19 mouse cellular contexts compared by ENCODE assay signal in the genomic region with DNA sequence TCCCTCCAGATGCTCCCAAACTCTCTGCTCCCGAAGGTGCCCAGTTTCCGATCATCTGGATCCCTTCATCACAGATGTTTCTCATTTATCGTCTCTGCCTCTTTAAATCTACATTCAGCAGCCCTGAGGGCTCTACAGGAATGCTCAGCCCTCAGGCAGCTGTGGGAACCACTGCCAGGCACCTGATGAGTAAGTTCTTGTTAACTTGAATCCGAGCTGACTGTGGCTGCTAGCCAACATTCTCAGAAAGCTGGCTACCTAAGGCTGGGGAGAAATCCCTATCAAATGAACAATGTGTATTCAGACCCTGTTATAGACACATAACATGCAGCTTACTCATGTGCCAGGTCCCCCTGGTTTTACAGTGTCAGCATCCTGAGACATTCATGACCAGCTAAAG. TPM values are rescaled to one million over a fixed set of nuclear protein-coding genes. Genes with fewer than 3 reads are reported as not detected.
DNase-seq lines count a peak whose midpoint lies in the region; ATAC-seq lines count a peak whose summit lies in the region.
"Had no signal": no experiment of that assay in that cellular context is flagged by ENCODE, and none has a peak within 500 bp of the region (broad histone marks: within the 10 kb centered on the region; RNA-seq: fewer than 3 reads in every experiment).

No protein-coding gene starts in this region.

- H3K9ac ChIP-seq in heart, embryonic 14.5 days (ENCODE audit: low read length): no peak overlapping the region
- no peak overlapping the region for H3K9ac ChIP-seq in embryonic facial prominence, embryonic 12.5 days
- no peak overlapping the region for H3K9ac ChIP-seq in limb, embryonic 12.5 days (replicated peaks)
- H3K9ac ChIP-seq: kidney, embryonic 15.5 days; liver, embryonic 13.5 days; midbrain, embryonic 12.5 days had no signal

- H3K4me2 ChIP-seq in heart, embryonic 14.5 days (ENCODE audit: low read length): no peak overlapping the region
- no peak overlapping the region for H3K4me2 ChIP-seq in embryonic facial prominence, embryonic 12.5 days (replicated peaks)
- H3K4me2 ChIP-seq in limb, embryonic 12.5 days: no peak overlapping the region
- H3K4me2 ChIP-seq: kidney, embryonic 15.5 days; liver, embryonic 13.5 days; midbrain, embryonic 12.5 days had no signal

- no peak overlapping the region for H3K4me3 ChIP-seq in heart, embryonic 14.5 days (ENCODE audit: control insufficient read depth in 1 of 2, insufficient read depth in 1 of 2, low read depth in 1 of 2, low read length in 2 of 2)
- no peak overlapping the region for H3K4me3 ChIP-seq in embryonic facial prominence, embryonic 12.5 days
- H3K4me3 ChIP-seq in limb, embryonic 12.5 days (replicated peaks): no peak overlapping the region
- H3K4me3 ChIP-seq: kidney, embryonic 15.5 days; liver, embryonic 13.5 days; midbrain, embryonic 12.5 days had no signal

- H3K27me3 ChIP-seq in heart, embryonic 14.5 days (ENCODE audit: control insufficient read depth, insufficient read depth, low read length): no peaks in the 10 kb centered on the region
- no peaks in the 10 kb centered on the region for H3K27me3 ChIP-seq in embryonic facial prominence, embryonic 12.5 days
- H3K27me3 ChIP-seq in limb, embryonic 12.5 days: no peaks in the 10 kb centered on the region
- H3K27me3 ChIP-seq: kidney, embryonic 15.5 days; liver, embryonic 13.5 days; midbrain, embryonic 12.5 days had no signal

- DNase-seq in heart, adult 18-20 months: no peak
- peak; percentile 83 for DNase-seq in 3T3-L1 (ENCODE audit: low read depth, low spot score)
- DNase-seq in thymus, postnatal 25 days: no peak
- no peak for DNase-seq in cerebellum, postnatal 14 days
- no peak for DNase-seq in neural tube, embryonic 10.5 days (ENCODE audit: extremely low spot score, low spot score)
- DNase-seq: adrenal gland, postnatal 10 days; cerebellum, adult 8-10 months; liver, embryonic 13.5 days; lung, postnatal 4 days; thymus, postnatal 4 days had no signal

- 42% methylated on average over 4 of the region's 4 CpGs for WGBS in heart, embryonic 14.5 days
- WGBS in embryonic facial prominence, embryonic 12.5 days: 26% methylated on average over 4 of the region's 4 CpGs
- 15% methylated on average over 4 of the region's 4 CpGs for WGBS in limb, embryonic 12.5 days

- peaks cover 6 to 8% of the 10 kb centered on the region in 2 experiments; a peak in 3 of 4 replicates for H3K4me1 ChIP-seq in heart, embryonic 14.5 days (ENCODE audit: control insufficient read depth in 2 of 2, insufficient read depth in 2 of 2, low read length in 2 of 2)
- peaks cover 23% of the 10 kb centered on the region for H3K4me1 ChIP-seq in embryonic facial prominence, embryonic 12.5 days
- H3K4me1 ChIP-seq in limb, embryonic 12.5 days (replicated peaks): peaks cover 34% of the 10 kb centered on the region
- H3K4me1 ChIP-seq: midbrain, embryonic 12.5 days had no signal

- no peak for ATAC-seq in heart, embryonic 14.5 days (ENCODE audit: insufficient number of reproducible peaks, insufficient read depth, low FRiP score, low read depth)
- peak; percentile 48; the same call in 1 of the 2 replicates for ATAC-seq in embryonic facial prominence, embryonic 12.5 days (ENCODE audit: insufficient number of reproducible peaks, insufficient read depth, low FRiP score, low TSS enrichment)
- peak; percentile 54; the same call in 1 of the 2 replicates for ATAC-seq in limb, embryonic 12.5 days (ENCODE audit: insufficient number of reproducible peaks, insufficient read depth, low FRiP score, low TSS enrichment, low read depth)
- ATAC-seq: inflammation-experienced regulatory T-cells, adult 6 months had no signal

- no peaks in the 10 kb centered on the region for H3K9me3 ChIP-seq in heart, embryonic 14.5 days (ENCODE audit: control insufficient read depth, low read length)
- no peaks in the 10 kb centered on the region for H3K9me3 ChIP-seq in embryonic facial prominence, embryonic 12.5 days
- H3K9me3 ChIP-seq in limb, embryonic 12.5 days: no peaks in the 10 kb centered on the region
- H3K9me3 ChIP-seq: kidney, embryonic 15.5 days; liver, embryonic 13.5 days; midbrain, embryonic 12.5 days had no signal

- peak overlapping the region; percentile 28 to 35; a peak in 1 of 4 replicates for H3K27ac ChIP-seq in heart, embryonic 14.5 days (replicated peaks in 1 of 2; ENCODE audit: control insufficient read depth in 1 of 2, insufficient read depth in 1 of 2, low read depth in 2 of 2, low read length in 2 of 2)
- peak overlapping the region; percentile 60 for H3K27ac ChIP-seq in embryonic facial prominence, embryonic 12.5 days
- H3K27ac ChIP-seq in limb, embryonic 12.5 days: peak overlapping the region; percentile 51
- H3K27ac ChIP-seq: kidney, embryonic 15.5 days; liver, embryonic 13.5 days; midbrain, embryonic 12.5 days had no signal

- no peaks in the 10 kb centered on the region for H3K36me3 ChIP-seq in heart, embryonic 14.5 days (ENCODE audit: control insufficient read depth, insufficient read depth, low read length)
- H3K36me3 ChIP-seq in embryonic facial prominence, embryonic 12.5 days: peaks cover 4% of the 10 kb centered on the region
- peaks cover 11% of the 10 kb centered on the region for H3K36me3 ChIP-seq in limb, embryonic 12.5 days

RNA-seq across cellular contexts. Expression of a gene that starts 9.7 kb away (rescaled TPM):
- polyA plus RNA-seq in heart, embryonic 14.5 days (2014; fragmentation: Nextera tagmentation; extraction: Ambion mirVana): 42.1 and 46.0 TPM in 2 replicates
- total RNA-seq in heart, adult 18-20 months (2021): 10 to 100 TPM; 12.2 to 12.4 TPM
- 110 and 112 TPM in 2 replicates for polyA plus RNA-seq in embryonic facial prominence, embryonic 12.5 days (2016; fragmentation: Nextera tagmentation; extraction: Ambion mirVana)
- polyA plus RNA-seq in limb, embryonic 12.5 days (2016; fragmentation: Nextera tagmentation; extraction: Ambion mirVana): 120 and 125 TPM in 2 replicates

RNA-seq across cellular contexts. Expression of a gene that starts 20.9 kb away (rescaled TPM):
- not detected in 2 replicates for polyA plus RNA-seq in heart, embryonic 14.5 days (2014; fragmentation: Nextera tagmentation; extraction: Ambion mirVana)
- not detected for total RNA-seq in heart, adult 18-20 months (2021)
- polyA plus RNA-seq in embryonic facial prominence, embryonic 12.5 days (2016; fragmentation: Nextera tagmentation; extraction: Ambion mirVana): 0.22 and 0.67 TPM in 2 replicates
- 0.18 TPM in 1 of 2 replicates, not detected in the other for polyA plus RNA-seq in limb, embryonic 12.5 days (2016; fragmentation: Nextera tagmentation; extraction: Ambion mirVana)
- total RNA-seq: granulocyte monocyte progenitor cell, adult 5-6 weeks; hematopoietic stem cell, adult 5-6 weeks had no signal
- polyA plus RNA-seq: forebrain, embryonic 11.5 days; inflammation-experienced regulatory T-cells, adult 6 months; liver, embryonic 13.5 days; midbrain, embryonic 12.5 days had no signal

RNA-seq across cellular contexts. Expression of a gene that starts 21.0 kb away (rescaled TPM):
- polyA plus RNA-seq in heart, embryonic 14.5 days (2014; fragmentation: Nextera tagmentation; extraction: Ambion mirVana): 1.1 and 1.5 TPM in 2 replicates
- under 1 TPM; 0.28 to 0.84 TPM for total RNA-seq in heart, adult 18-20 months (2021)
- 1.2 and 2.4 TPM in 2 replicates for polyA plus RNA-seq in embryonic facial prominence, embryonic 12.5 days (2016; fragmentation: Nextera tagmentation; extraction: Ambion mirVana)
- polyA plus RNA-seq in limb, embryonic 12.5 days (2016; fragmentation: Nextera tagmentation; extraction: Ambion mirVana): 0.36 and 0.76 TPM in 2 replicates
- total RNA-seq: granulocyte monocyte progenitor cell, adult 5-6 weeks had no signal
- polyA plus RNA-seq: inflammation-experienced regulatory T-cells, adult 6 months had no signal

RNA-seq across cellular contexts. Expression of a gene that starts 28.3 kb away (rescaled TPM):
- polyA plus RNA-seq in heart, embryonic 14.5 days (2014; fragmentation: Nextera tagmentation; extraction: Ambion mirVana): 9.1 and 9.3 TPM in 2 replicates
- 10 to 100 TPM; 15.0 to 15.9 TPM for total RNA-seq in heart, adult 18-20 months (2021)
- 8.8 and 8.9 TPM in 2 replicates for polyA plus RNA-seq in embryonic facial prominence, embryonic 12.5 days (2016; fragmentation: Nextera tagmentation; extraction: Ambion mirVana)
- polyA plus RNA-seq in limb, embryonic 12.5 days (2016; fragmentation: Nextera tagmentation; extraction: Ambion mirVana): 12.1 and 13.4 TPM in 2 replicates
